Mouse (Mus musculus): ENCODE data around the gene Bhmt.
"Not testable (repeated sequence)": the region's sequence is repeated elsewhere in the genome, so short reads cannot be mapped to it uniquely, and the experiment has no call there.

Bhmt gene

DNA sequence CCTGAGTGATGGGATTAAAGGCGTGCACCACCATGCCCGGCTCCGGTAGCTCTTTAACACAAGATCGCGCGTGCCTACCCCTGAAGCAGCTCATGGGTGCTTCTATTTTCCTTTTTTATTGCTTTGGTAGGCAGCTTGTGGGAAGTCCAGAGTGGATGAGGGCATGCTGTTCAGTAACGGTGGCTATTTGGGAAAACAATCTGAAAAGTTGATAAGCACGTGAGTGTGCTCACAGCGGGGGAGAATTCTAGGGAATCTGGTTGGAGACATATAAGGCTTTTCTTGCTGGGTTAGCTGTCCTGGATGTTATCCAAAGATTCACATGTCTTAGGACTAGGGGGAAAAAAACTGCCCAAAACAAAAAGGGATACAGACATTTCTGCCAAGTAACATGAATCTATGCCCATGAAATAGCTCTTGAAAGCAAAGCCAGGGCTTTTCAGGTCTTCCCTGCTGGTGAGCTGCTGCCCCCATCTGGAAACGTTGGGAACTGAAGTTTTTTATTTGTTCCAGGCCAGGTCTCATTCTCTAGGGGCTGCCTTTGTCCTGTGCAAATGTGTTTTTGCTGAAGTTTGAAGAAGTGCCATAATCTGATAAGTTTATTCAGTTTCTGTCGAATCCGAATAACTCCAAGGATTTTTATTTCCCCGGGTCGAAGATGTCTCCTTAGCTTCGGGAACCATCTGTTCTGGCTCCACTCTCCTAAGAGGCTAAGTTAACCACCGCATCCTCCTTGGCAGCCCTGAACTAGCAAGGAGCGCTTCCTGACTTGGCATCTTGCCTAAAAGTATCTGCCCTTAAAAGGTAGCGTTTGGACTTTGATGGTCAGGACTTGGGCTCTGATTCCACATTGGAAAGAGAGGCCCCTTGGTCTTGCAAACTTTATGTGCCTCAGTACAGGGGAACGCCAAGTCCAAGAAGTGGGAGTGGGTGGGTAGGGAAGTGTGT is 24.8 kb downstream of the Bhmt start:
- DNase-seq (ENCODE audit: extremely low read depth, low read depth, low spot score): no peak

DNA sequence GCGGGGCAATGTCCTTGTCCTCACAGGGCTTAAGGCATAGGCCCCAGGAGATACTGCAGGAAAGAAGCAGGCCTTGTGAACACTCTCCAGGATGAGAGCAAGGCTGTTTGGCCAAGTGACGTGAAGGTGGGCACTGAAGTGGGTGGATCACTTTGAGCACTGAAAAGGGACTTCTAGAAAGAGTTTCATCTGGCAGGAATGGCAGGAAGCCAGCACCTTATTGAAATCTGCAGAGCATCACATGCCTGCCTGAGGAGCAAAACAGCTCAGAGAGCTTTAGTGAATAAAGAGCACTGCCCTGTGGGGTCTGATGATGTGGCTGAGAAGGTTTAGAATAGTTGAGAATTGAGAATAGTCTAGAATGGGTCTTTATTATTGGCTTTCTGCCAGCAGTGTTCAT is 29.3 kb downstream of the Bhmt start:
- DNase-seq (ENCODE audit: extremely low read depth, low read depth, low spot score): no peak

DNA sequence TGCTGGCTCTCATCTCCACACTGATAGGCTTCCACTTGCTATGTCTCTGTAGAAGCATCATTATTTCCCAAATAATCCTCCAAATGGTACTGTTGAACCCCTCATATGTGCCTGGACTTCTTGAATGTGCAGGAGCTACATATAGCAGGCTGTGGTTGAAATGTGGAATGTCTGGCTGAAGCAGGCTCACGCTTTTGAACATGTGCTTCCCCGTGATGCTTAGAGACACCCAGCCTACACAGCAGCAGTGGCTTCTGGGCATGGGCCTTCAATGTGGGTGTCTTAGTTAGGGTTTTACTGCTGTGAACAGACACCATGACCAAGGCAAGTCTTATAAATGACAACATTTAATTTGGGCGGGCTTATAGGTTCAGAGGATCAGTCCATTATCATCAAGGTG is 30.1 kb downstream of the Bhmt start:
- no peak for DNase-seq (ENCODE audit: extremely low read depth, low read depth, low spot score)

DNA sequence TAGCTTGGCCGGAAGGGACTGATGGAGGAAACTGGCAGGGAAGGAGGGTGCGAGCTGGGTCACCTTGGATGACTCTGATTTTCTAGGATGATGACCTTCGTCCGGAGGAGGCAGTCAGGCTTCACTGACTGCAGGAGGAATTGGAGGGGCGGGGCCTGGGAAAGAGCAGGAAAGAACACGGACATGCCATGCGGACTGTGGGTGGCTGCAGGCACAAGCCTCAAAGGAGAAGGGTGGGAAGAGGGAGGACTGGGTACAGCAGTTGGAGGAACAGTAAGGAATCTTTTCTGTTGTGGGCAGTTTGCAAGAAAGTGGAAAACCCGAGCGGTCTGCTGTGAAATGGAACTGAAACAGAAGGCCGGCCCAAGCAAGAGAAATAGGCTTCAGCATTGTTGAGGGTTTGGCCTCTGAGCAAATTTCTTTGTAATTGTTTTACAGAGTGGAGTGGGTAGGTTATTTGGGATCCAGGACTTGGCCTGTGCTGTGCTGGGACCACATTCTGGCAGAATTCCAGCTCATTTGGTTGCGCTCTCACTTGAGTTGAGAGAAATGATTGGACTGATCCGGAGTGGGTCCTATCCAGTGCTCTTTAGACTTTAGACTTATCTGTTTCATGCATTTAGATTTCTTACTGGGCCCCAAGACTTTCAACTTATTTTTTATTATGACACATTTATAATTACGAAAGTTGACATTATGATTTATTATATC is 30.7 kb downstream of the Bhmt start:
- DNase-seq (ENCODE audit: extremely low read depth, low read depth, low spot score): no peak

DNA sequence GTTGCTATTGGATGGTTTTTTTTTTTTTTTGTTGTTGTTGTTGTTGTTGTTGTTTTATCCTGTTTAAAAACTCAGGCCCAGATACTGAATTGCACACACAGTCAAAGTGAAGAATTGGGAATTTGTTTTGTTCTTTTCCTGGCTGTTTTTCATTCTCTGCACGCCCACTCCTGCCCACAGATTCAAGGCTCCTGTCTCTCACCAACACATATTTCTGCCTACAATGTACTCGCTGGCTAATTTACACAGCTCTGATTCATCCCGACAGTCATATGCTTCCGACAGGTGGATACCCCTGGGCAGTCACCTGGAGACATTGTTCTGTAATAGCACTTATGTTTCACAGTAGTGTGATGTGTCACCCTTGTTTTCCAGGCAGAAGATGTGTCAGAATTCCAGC is 33.1 kb downstream of the Bhmt start:
- DNase-seq (ENCODE audit: extremely low read depth, low read depth, low spot score): no peak

DNA sequence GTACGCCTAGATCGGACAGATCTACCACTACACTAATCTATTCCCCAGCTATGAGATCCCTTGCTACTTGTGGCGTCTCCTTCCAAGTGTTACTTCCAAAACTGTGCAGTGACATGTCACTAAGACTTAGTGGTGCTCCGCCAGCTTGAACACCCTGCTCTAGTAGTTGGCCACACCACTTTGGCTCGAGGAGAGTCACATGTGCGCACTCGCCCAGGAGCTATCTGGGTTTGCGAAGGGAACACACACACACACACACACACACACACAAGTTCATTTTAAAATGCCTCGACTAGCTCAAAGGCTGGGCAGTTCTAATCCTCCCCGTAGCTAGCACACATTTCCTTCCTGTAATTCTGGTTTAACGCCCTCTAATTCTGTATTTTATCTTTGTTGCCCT is 36.2 kb downstream of the Bhmt start:
- DNase-seq (ENCODE audit: extremely low read depth, low read depth, low spot score): peak; percentile 71

DNA sequence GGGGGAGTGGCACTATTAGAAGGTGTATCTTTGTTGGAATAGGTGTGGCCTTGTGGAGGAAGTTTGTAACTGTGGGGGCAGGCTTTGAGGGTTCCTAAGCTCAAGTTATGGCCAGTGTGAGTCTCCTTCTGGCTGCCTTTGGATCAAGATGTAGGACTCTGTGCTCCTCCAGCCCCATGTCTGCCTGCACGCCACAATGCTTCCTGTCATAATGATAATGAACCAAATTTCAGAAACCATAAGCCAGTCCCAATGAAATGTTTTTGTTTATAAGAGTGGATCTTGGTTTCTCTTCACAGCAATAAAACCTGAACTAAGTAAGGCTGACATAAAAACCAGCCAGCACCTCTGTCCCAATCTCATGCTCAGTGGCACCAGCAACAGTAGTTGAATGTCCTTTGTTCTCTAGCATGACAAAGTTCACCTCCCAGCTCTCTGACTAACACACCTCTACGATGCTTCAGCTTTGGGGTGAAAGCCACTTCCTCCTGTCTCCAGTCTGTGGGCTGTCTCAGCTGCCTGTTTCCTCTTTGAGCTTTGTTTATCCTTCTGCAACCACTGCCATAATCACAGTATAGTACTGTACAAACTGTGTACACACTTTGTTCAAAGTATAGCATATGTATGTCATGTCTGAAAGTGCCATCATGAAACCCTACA is 44.6 kb downstream of the Bhmt start:
- no peak for DNase-seq (ENCODE audit: extremely low read depth, low read depth, low spot score)

DNA sequence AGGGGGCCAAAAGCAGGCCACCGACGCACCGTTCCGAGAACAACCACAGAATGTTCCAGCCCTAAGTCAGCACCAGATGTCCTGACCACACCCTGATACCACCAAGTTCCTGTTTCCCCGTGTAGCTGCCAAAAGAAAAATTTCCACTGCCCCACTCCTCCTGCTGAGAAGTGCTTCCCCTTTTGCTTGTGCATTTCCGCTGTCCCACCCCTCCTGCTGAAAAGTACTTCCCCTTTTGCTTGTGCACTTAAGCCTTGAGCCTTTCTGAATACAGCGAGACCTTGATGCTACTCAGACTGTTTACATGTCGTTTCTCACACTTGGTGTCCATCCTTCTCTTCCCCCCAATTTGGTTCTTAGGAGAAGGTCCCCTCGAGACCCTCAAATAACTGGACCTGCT is 55.2 kb downstream of the Bhmt start:
- DNase-seq (ENCODE audit: extremely low read depth, low read depth, low spot score): not testable (repeated sequence)

DNA sequence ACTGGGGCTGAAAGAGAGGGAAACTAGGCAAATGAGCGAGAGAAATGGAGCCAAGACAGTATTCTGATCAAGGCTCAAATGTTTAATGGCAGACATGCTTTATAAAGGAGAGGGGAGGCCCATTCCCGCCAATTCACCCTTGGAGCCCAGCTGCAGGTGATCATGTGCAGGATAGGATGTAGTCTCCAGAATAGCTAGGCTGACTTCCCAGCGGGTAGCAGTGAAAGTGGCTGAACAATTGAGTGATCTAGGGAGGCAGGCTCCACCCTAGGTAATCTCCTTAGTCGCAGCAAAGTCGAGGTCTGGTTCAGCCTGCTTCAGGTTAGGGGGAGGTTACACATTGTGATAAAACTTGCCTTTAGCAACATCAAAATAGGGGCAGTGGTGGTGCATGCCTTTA is 57.3 kb downstream of the Bhmt start:
- DNase-seq (ENCODE audit: extremely low read depth, low read depth, low spot score): no peak

DNA sequence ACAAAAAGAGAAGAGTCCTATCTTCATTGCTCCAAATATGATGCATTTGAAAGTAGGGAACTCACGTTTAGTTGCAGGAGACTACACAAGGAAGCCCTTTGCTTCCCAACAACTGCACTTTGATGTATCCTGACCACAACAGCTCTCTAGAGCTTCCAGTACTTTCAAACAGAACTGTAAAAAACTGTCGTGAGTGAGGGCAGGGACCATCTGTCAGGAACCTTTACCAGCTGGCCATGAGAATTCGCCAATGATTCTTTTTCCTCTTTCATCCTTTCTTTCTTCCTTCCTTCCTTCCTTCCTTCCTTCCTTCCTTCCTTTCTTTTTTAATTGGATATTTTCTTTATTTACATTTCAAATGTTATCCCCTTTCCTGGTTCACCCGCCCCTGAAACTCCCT is 68.1 kb downstream of the Bhmt start:
- no peak for DNase-seq (ENCODE audit: extremely low read depth, low read depth, low spot score)

Data from fat pad, adult 2 months (tissue).